Mouse (Mus musculus) liver, adult (tissue): ENCODE measurements around the gene Stat6.

Experiments
- GATA4 ChIP-seq: IDR thresholded peaks from 2 replicates; pipeline ENCODE4 v1.6.1; 2014; ENCODE audit warnings: mild to moderate bottlenecking, low read length; ENCODE audit not compliant: insufficient replicate concordance

Gene Stat6

DNA sequence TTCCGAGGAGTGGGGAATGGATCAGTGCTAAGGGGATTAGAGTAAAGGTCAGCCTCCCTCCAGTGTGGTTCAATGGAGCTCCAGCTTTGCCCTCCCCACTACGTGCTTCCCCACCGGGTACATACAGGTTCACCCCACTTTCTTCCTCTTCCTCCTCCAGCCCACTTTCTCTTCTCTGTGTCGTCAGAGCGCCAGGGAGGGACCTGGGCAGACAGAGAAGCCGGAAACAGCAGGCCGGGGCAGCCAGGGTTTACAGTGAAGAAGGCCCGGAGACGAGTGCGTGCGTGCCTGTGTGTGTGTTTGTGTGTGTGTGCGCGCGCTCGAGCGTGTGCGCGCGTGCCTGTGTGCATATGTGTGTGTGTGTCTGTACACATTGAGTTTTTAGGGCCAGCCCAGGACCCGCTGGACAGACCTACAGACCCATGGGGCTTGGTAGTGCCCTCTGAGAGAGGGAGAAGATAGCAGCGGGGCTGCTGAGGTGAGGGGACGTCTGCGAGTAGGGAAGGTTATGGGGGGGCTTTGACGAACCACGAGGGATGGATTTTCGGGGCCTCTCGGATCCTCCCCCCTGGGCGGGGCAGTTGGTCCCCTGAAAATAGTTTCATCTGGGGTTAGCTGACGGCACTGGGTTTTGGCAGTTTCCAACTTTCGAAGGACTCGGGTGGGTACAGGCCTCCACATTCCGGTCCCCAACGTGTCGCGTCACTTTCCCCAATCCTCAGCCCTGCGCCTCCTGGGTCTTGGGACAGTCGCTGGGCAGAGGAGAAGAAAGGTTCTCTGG is at the start of gene Stat6:
Stat6 (plus strand) TSS at position 215 of the 781 bp plus-strand sequence.
- TF ChIP-seq GATA4: no peak

DNA sequence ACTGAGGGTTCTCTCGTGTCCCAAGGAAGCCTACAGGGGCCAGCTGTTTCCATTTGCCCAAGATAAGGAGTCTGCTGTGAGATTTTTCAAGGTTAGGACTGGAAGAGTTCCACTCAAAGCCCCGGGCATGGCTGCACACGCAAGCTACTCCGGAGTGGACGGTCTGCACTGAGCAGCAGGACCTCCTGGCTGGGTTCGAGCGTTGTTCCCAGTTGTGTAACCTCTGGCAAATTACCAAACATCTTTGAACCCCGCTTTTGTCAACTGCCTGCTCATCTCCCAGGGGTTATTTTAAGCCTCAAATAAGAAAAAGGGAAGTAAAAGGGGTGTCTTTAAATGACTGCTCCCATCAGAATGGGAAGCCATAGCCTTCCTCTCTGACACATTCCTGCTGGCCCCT is 48.4 kb upstream of the Stat6 start:
- no peak for TF ChIP-seq GATA4

- TF ChIP-seq GATA4: no peak
These were observed 47.7 kb upstream of the Stat6 start for GRCm38 (mm10) chr10:127594930-127595715.

DNA sequence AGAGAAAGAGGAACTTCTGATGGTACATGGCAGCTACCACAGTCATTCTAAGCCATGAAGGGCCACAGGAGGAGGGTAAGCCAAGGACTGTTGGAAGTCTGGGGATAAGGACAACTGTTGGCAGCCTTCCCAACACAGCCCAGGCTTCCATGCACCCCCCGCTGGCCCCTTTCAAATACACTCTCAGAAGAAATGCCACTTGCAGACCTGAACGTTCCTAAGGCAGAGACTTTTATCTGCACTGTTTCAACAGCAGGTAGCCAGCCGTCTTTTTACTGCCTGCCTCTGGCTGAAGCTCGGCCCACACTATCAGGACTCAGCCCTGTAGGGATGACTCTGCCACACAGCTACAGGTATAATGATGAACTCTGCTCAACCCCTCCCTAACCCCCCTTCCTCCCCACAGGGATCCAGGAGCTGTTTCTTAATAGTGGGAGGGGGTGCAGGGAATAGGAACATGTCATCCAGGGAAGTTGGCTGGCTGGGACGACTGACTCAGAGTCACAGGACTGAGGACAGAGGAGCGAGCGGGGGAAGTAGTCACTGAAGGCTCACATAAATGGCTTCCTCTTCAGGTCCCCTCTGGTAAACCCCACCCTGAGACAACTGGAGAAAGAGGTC is 46.4 kb upstream of the Stat6 start:
- no peak for TF ChIP-seq GATA4

DNA sequence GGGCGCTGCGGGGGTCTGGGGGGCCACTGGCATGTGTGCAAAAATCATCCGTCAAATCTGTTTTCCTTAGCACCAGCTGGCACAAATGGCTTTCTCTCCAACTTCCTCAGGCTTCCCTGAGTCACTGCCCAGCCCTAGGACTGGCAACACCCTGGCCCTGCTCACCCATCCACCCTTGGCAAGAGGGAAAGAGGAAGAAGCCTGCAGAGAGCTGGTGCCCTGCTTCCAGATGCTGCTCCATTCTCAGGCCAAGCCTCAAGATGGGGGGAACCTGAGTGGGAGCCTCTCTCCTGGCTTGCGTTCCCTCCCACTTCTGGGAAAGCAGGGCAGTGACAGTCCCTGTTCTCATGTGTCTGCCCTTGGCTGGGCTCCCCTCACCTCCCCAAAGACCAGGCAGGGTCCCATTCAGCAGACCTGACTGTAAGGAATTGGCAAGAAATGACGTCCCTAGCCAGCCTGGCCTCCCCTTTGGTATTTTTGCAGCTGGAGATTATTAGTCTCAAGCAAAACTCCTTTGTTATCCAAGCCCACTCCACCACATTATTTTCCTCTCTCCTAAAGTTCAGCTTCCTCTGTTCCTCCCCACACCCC is 45.4 kb upstream of the Stat6 start:
- TF ChIP-seq GATA4: no peak

GRCm38 (mm10) chr10:127598607-127599006 is 44.2 kb upstream of the Stat6 start:
- TF ChIP-seq GATA4: no peak

DNA sequence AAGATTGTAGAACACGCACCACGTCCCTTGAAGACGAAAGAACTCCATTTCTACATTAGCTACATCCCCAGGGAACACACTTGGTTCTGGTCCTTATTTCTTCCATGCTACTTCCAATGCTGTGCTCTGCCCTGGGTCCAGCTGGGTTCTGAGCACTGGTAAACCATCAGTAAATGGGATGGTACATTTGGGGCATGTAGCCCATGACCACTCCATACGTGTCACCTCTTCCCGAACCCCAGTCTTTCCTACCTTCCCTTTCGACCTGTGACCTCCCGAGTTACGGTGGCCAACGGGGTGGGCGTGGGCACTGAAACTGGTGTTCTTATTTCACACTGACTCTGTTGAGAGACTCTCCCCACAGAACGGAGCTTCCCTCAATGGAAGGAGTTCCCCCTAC is 43.5 kb upstream of the Stat6 start:
- no peak for TF ChIP-seq GATA4

GRCm38 (mm10) chr10:127599779-127600541 is 42.8 kb upstream of the Stat6 start:
- 0 out of 2 replicates have a peak, but pooled peaks have one; percentile 9 for TF ChIP-seq GATA4

DNA sequence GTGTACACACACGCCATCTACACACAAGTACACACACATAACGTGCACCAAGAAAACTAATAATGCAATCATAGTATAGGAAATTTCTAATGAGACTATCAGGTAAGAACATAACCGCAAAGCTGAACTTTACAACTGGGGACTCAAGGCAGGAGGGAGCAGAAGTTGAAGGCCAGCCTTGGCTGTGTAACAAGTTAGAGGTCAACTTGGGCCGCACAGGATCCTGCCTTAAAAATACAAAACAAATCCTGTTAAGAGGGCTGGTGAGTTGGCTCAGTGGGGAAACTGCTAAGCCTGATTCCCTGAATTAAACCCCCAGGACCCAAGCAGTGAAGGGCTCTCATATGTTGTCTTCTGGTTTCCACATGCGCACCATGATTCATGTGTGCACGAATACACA is 40.6 kb upstream of the Stat6 start:
- no peak for TF ChIP-seq GATA4

- no peak for TF ChIP-seq GATA4
These were observed 39.1 kb upstream of the Stat6 start for GRCm38 (mm10) chr10:127603437-127604371.

GRCm38 (mm10) chr10:127604465-127605250 is 38.1 kb upstream of the Stat6 start:
- no peak for TF ChIP-seq GATA4

- TF ChIP-seq GATA4: no peak
These were observed 37.6 kb upstream of the Stat6 start for GRCm38 (mm10) chr10:127605251-127605547.

- TF ChIP-seq GATA4: no peak
These were observed 37.0 kb upstream of the Stat6 start for GRCm38 (mm10) chr10:127605756-127606155.
